Mouse (Mus musculus) midbrain, embryonic 12.5 days (tissue): ENCODE data around the gene Mmp8. TPM values are rescaled to one million over a fixed set of nuclear protein-coding genes. Genes with fewer than 3 reads are reported as not detected.

ENCODE experiments used
- ATAC-seq: fragments of 200-750 bp; cut with Nextera tagmentation; 2 replicates; pipeline ENCODE4 v1.8.0; 2017; ENCODE audit warnings: low read depth, moderate TSS enrichment, moderate library complexity; ENCODE audit not compliant: low FRiP score
- H3K27ac ChIP-seq: fragments of 300-500 bp; sonication (generic); replicated peaks from 2 replicates; pipeline ENCODE4 v1.5.1; 2016; ENCODE audit warnings: mild to moderate bottlenecking
- H3K27me3 ChIP-seq: fragments of 300-500 bp; sonication (generic); 2 replicates; pipeline ENCODE4 v1.6.1; 2016; ENCODE audit warnings: mild to moderate bottlenecking
- H3K36me3 ChIP-seq: fragments of 300-500 bp; sonication (generic); 2 replicates; pipeline ENCODE4 v1.6.1; 2016
- H3K4me1 ChIP-seq: fragments of 300-500 bp; sonication (generic); 2 replicates; pipeline ENCODE4 v1.6.1; 2016
- H3K4me2 ChIP-seq: fragments of 300-500 bp; sonication (generic); replicated peaks from 2 replicates; pipeline ENCODE4 v1.6.1; 2016; ENCODE audit warnings: mild to moderate bottlenecking, moderate library complexity
- H3K4me3 ChIP-seq: fragments of 300-500 bp; sonication (generic); 2 replicates; pipeline ENCODE4 v1.5.1; 2016; ENCODE audit warnings: mild to moderate bottlenecking
- H3K9ac ChIP-seq: fragments of 300-500 bp; sonication (generic); replicated peaks from 2 replicates; pipeline ENCODE4 v1.6.1; 2016; ENCODE audit warnings: mild to moderate bottlenecking, moderate library complexity
- H3K9me3 ChIP-seq: fragments of 300-500 bp; sonication (generic); 2 replicates; pipeline ENCODE4 v1.6.1; 2016; ENCODE audit warnings: mild to moderate bottlenecking
- WGBS: fragments of 180-500 bp; shearing (Covaris S2); methylation state at CpG from one replicate; pipeline ENCODE4 v1.1.7; 2016; 5-methylcytosine and 5-hydroxymethylcytosine counted together
- polyA plus RNA-seq: library from polyadenylated mRNA; unstranded; fragments of >200 nt; fragmentation: Nextera tagmentation; extraction: Ambion mirVana; gene quantifications from 2 replicates; pipeline ENCODE4 v1.2.1, GENCODE M21; 2016

The Mmp8 gene
- polyA plus RNA-seq, 1 experiment from 2014 or later: not detected

DNA sequence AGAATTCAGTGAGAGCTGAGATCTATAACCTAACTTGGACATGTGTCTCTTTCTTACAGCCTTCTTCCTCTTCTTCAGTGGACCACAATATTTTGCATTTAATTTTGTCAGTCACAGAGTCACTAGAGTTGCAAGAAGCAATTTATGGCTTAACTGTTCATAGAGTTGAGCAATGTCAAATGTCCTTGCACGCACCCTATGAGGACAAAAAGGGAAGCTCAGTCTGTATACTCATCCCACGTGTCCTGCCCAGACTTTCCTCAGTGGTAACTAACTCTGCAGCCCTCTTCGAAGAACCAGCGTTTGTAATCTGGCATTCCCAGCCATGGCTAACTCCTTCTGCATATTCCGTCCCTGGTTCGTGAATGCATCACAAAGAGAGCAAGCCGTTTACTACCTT is 9.1 kb downstream of the Mmp8 start:
- Histone ChIP-seq H3K4me2 (no peak overlapping the region), H3K4me1 (no peaks in the 10 kb centered on the region), H3K9ac (no peak overlapping the region), H3K27ac (no peak overlapping the region), H3K9me3 (no peaks in the 10 kb centered on the region), H3K4me3 (no peak overlapping the region), H3K27me3 (no peaks in the 10 kb centered on the region), H3K36me3 (no peaks in the 10 kb centered on the region)
- WGBS: 65% methylated on average over 7 of the region's 7 CpGs
- ATAC-seq: no peak

DNA sequence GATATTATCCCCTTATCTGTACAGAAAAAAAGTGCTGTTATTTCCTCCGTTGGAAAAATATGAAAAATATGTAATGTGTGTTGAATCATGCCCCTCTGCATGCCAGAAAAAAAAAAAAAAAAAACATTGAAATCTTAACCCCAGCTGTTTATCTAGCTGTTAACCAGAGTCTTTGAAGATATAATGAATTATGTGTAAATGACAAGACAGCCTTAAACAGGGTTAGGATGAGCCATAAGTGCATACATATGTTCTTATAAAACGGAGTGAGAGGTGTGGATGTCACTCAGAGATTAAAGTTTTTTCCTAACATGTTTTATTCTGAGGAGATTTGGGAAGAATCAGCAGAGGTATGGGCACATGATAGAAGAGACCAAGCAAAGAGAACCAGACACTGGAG is 9.7 kb downstream of the Mmp8 start:
- Histone ChIP-seq H3K9ac (no peak overlapping the region), H3K9me3 (no peaks in the 10 kb centered on the region), H3K36me3 (no peaks in the 10 kb centered on the region), H3K4me1 (no peaks in the 10 kb centered on the region), H3K4me2 (no peak overlapping the region), H3K27ac (no peak overlapping the region), H3K4me3 (no peak overlapping the region), H3K27me3 (no peaks in the 10 kb centered on the region)
- no peak for ATAC-seq
- 75% methylated on average over 2 of the region's 2 CpGs for WGBS

- 92% methylated on average over 1 of the region's 1 CpGs for WGBS
These were observed 12.2 kb downstream of the Mmp8 start for GRCm38 (mm10) chr9:7570485-7570884.

GRCm38 (mm10) chr9:7571162-7571561 is 12.9 kb downstream of the Mmp8 start, which contains the start of gene Mmp27:
Gene Mmp27 (plus strand): TSS chr9:7571396.
- no peaks in the 10 kb centered on the region for H3K4me1 ChIP-seq
- H3K4me2 ChIP-seq: no peak within 1 kb of the TSS
- H3K27ac ChIP-seq: no peak within 1 kb of the TSS
- H3K4me3 ChIP-seq: no peak within 1 kb of the TSS
- 84% methylated on average over 4 of the region's 4 CpGs for WGBS
- ATAC-seq: no peak
- no peaks in the 10 kb centered on the region for H3K27me3 ChIP-seq
- no peak within 1 kb of the TSS for H3K9ac ChIP-seq
- H3K36me3 ChIP-seq: no peaks in the 10 kb centered on the region
- no peaks in the 10 kb centered on the region for H3K9me3 ChIP-seq

More at GRCm38 (mm10) chr9:7570485-7570884, 12.2 kb downstream of the Mmp8 start:
- H3K4me1 ChIP-seq: no peaks in the 10 kb centered on the region
- H3K36me3 ChIP-seq: no peaks in the 10 kb centered on the region
- H3K27ac ChIP-seq: no peak overlapping the region
- H3K9ac ChIP-seq: no peak overlapping the region
- H3K4me3 ChIP-seq: no peak overlapping the region
- ATAC-seq: no peak
- H3K27me3 ChIP-seq: no peaks in the 10 kb centered on the region
- H3K9me3 ChIP-seq: no peaks in the 10 kb centered on the region
- H3K4me2 ChIP-seq: no peak overlapping the region

DNA sequence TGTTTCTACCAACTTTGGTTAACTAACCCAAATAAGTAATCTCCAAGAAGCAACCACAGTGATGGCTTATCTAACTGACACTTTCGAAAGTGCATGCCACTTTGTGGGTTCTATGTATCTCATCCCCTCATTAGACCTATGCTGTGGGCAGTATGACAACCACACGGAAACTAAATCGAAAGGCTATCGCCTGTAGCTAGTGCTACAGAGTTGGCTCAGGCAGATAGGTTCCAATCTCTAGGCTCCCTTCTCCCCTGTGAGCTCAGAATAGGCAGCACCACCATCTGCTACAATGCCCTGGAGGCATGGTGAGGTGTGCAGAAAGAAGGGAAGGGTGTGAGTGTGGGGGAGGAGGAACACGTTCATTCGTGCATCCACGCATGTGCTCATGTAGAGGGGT is 13.9 kb downstream of the Mmp8 start:
- Histone ChIP-seq H3K4me2 (no peak overlapping the region), H3K9me3 (no peaks in the 10 kb centered on the region), H3K27me3 (no peaks in the 10 kb centered on the region), H3K36me3 (no peaks in the 10 kb centered on the region), H3K9ac (no peak overlapping the region), H3K4me1 (no peaks in the 10 kb centered on the region), H3K4me3 (no peak overlapping the region), H3K27ac (no peak overlapping the region)
- WGBS: 87% methylated on average over 7 of the region's 7 CpGs
- ATAC-seq: no peak

DNA sequence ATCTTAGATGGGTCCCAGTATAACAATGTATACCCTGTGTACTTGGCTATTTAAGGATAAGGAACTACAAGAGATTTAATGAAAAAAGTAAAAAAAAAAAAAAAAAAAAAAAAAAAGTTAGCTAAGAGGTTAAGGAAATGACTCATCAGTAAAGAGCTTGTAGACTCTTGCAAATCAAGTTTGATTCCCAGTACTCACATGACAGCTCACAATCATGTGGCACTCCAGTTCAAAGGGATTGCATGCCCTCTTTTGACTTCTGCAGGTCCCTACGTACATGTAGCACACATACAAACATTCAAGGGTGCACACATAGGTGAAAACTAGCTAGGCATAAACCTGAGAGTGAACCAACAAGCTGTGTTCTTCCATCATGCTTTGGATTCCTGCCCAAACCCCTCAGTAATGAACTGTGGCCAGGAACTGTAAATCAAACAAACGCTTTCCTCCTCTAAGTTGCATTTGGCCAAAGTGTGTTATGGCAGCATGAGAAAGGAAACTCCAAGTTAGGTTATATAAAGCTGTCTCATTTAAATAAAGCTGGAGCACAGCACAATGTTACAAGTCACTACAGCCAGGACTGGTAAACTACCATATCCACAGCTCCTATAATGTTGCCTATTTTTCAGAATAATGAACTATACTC is 14.5 kb downstream of the Mmp8 start:
- Histone ChIP-seq H3K4me2 (no peak overlapping the region), H3K9ac (no peak overlapping the region), H3K27me3 (no peaks in the 10 kb centered on the region), H3K4me1 (no peaks in the 10 kb centered on the region), H3K27ac (no peak overlapping the region), H3K36me3 (no peaks in the 10 kb centered on the region), H3K9me3 (no peaks in the 10 kb centered on the region), H3K4me3 (no peak overlapping the region)
- no peak for ATAC-seq
- WGBS: 78% methylated on average over 2 of the region's 2 CpGs

DNA sequence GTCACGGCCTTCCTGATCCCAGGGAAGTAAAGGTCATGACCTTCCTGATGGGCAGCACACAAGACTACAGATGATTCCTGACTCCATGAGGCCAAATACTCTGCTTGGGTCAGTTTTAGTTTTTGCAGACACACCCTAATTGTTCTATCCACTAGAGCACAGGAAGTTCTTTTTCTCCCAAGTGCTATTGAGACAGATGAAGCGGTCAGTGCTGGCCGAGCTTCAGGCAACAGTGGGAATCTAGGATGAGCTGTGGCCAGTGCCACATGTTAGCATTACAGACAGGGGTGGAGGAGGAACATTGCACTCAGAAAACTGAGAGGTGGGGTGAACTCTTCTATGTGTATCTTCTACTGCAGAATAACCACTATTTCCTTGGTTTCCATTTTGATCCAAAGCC is 17.3 kb downstream of the Mmp8 start:
- ATAC-seq: no peak
- Histone ChIP-seq H3K9ac (no peak overlapping the region), H3K4me3 (no peak overlapping the region), H3K27ac (no peak overlapping the region), H3K27me3 (no peaks in the 10 kb centered on the region), H3K36me3 (no peaks in the 10 kb centered on the region), H3K9me3 (no peaks in the 10 kb centered on the region), H3K4me1 (no peaks in the 10 kb centered on the region), H3K4me2 (no peak overlapping the region)
- 77% methylated on average over 3 of the region's 3 CpGs for WGBS

GRCm38 (mm10) chr9:7577371-7577770 is 19.1 kb downstream of the Mmp8 start:
- Histone ChIP-seq H3K4me3 (no peak overlapping the region), H3K9me3 (no peaks in the 10 kb centered on the region), H3K36me3 (no peaks in the 10 kb centered on the region), H3K4me1 (no peaks in the 10 kb centered on the region), H3K27ac (no peak overlapping the region), H3K27me3 (no peaks in the 10 kb centered on the region), H3K9ac (no peak overlapping the region), H3K4me2 (no peak overlapping the region)
- 87% methylated on average over 2 of the region's 2 CpGs for WGBS
- ATAC-seq: no peak

DNA sequence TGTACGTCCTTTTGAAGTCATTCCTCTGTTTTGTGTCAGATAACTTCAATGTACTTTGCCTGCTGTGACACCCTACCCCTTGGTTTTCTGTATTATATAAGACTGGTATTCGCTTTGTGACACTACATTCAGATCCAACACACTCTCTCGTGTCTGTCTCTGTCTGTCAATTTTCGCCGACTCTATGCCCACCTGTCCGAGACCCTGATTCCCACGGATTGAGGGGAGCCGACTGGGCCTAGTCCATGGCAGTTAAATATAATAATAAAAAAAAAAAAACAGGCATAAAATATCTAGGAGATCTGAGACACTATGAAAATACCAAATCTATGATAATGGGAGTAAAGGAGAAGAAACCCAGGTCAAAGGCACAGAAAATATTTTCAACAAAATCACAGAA is 31.8 kb downstream of the Mmp8 start:
- no peak for ATAC-seq
- H3K4me3 ChIP-seq: no peak overlapping the region
- WGBS: 78% methylated on average over 8 of the region's 8 CpGs
- no peaks in the 10 kb centered on the region for H3K9me3 ChIP-seq
- H3K4me2 ChIP-seq: no peak overlapping the region
- no peaks in the 10 kb centered on the region for H3K4me1 ChIP-seq
- no peak overlapping the region for H3K27ac ChIP-seq
- no peaks in the 10 kb centered on the region for H3K27me3 ChIP-seq
- no peaks in the 10 kb centered on the region for H3K36me3 ChIP-seq
- H3K9ac ChIP-seq: no peak overlapping the region

DNA sequence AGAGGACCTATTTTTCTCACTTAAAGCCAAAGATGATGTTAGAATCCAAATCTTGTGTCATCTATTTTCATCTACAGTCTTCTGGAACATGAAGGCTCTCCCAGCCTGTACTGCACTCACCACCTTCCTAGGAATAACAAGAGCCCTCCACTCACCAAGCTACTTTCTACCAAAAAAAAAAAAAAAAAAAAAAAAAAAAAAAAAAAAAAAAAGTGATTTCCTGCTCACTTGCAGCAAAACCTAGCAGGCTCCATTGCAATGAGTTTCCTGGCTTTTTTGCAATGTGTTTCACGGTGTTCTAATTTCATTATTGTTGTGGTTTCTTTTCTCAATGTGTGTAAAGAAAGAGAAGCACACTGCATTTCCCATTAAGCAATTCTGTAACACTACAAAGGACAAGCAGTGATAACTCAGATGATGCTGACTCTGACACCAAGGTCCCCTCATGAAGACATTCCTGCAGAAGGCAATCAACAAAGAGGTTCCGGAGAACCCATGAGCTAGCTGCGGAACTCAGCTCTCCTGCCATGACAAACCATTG is 35.1 kb downstream of the Mmp8 start:
- H3K36me3 ChIP-seq: no peaks in the 10 kb centered on the region
- no peak for ATAC-seq
- H3K4me2 ChIP-seq: no peak overlapping the region
- H3K9me3 ChIP-seq: no peaks in the 10 kb centered on the region
- H3K4me3 ChIP-seq: no peak overlapping the region
- no peak overlapping the region for H3K27ac ChIP-seq
- no peaks in the 10 kb centered on the region for H3K27me3 ChIP-seq
- H3K4me1 ChIP-seq: no peaks in the 10 kb centered on the region
- H3K9ac ChIP-seq: no peak overlapping the region
- 93% methylated on average over 3 of the region's 3 CpGs for WGBS

DNA sequence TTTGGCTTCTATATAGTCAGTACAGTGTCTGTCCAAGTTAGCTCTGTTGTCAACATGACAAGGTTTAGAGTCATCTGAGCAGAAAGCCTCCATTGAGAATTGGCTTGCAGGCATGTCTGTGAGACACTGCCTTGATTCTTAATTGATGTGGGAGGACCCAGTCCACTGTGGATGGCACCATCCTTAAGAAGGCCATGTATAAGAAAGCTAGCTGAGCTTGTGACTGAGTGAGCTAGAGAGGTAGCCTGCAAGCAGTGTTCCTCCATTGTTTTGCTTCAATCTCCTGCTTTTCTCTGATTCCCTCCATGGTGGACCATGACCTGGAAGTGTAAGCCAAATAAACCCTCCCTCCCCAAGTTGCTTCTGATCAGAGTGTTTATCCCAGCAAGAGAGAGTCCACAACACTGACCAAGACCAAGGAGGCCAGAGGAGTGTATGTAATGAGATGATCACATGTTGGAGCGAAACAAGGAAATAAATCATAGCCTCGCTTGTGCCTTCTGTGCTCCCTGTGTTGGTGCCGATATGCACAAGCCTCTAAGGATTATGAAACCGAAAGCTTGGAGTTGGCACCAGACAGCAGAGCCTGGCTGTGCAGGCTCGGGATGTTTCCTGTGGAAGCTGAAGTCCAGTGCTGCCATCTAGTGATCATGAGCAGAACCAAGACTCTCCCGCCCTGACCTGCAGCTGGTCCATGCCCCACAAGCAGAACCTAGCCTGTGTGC is 36.7 kb downstream of the Mmp8 start:
- WGBS: 10% methylated on average over 6 of the region's 6 CpGs

GRCm38 (mm10) chr9:7602982-7603742 is 44.9 kb downstream of the Mmp8 start:
- H3K27ac ChIP-seq: no peak overlapping the region
- peak; percentile 80 for ATAC-seq
- 6% methylated on average over 3 of the region's 3 CpGs for WGBS
- H3K36me3 ChIP-seq: no peaks in the 10 kb centered on the region
- H3K9ac ChIP-seq: no peak overlapping the region
- no peaks in the 10 kb centered on the region for H3K9me3 ChIP-seq
- no peaks in the 10 kb centered on the region for H3K4me1 ChIP-seq
- H3K4me3 ChIP-seq: no peak overlapping the region
- H3K27me3 ChIP-seq: no peaks in the 10 kb centered on the region
- no peak overlapping the region for H3K4me2 ChIP-seq

More for the DNA sequence above, 36.7 kb downstream of the Mmp8 start:
- Histone ChIP-seq H3K9me3 (no peaks in the 10 kb centered on the region), H3K4me3 (peak overlapping the region; percentile 24; the same call in 1 of the 2 replicates), H3K36me3 (no peaks in the 10 kb centered on the region), H3K4me2 (peak overlapping the region; percentile 43), H3K27ac (no peak overlapping the region), H3K9ac (no peak overlapping the region), H3K4me1 (no peaks in the 10 kb centered on the region), H3K27me3 (no peaks in the 10 kb centered on the region)
- peak; percentile 98 for ATAC-seq
